Mouse (Mus musculus) CH12.LX (cell line): ENCODE measurements at regions not wholly inside any gene's neighbourhood (a gene's known extent, or its start where the extent isn't known, plus 50 kb on each side); places are given as distances from the start of the nearest gene placed in this dataset.

ENCODE experiments used
- DNase-seq: peaks from one replicate; pipeline ENCODE4 v3.0.0-alpha.2; 2013; ENCODE audit errors: extremely low read depth
- H3K27ac ChIP-seq: 2 replicates; pipeline ENCODE4 v1.5.1; 2012; ENCODE audit warnings: low read depth, mild to moderate bottlenecking, control low read depth, moderate library complexity; ENCODE audit not compliant: insufficient read depth
- H3K27me3 ChIP-seq: replicated peaks from 2 replicates; pipeline ENCODE3; 2012; ENCODE audit warnings: inconsistent platforms
- H3K36me3 ChIP-seq, 2 experiments: replicated peaks in 1 of 2; 2 replicates each; pipeline versions ENCODE3 to v1.6.1; 2012; ENCODE audit warnings: inconsistent platforms in 1 of 2, low read length in 1 of 2, mild to moderate bottlenecking in 1 of 2, mixed read lengths in 1 of 2, moderate library complexity in 1 of 2; ENCODE audit not compliant: control insufficient read depth in 1 of 2, insufficient read depth in 1 of 2
- H3K4me1 ChIP-seq, 2 experiments: 2 replicates each; pipeline ENCODE4 v1.6.1; 2012; ENCODE audit warnings: inconsistent platforms in 1 of 2, moderate library complexity in 1 of 2; ENCODE audit not compliant: insufficient read depth in 2 of 2, control insufficient read depth in 1 of 2
- H3K4me2 ChIP-seq: 2 replicates; pipeline ENCODE4 v1.6.1; 2012; ENCODE audit warnings: low read depth, mild to moderate bottlenecking, control low read depth; ENCODE audit not compliant: poor library complexity, insufficient read depth, severe bottlenecking
- H3K4me3 ChIP-seq, 3 experiments: fragments of 150-350 bp in 1 of 3; sonication (generic) in 1 of 3; replicated peaks in 1 of 3; 2 replicates each; pipeline versions ENCODE3 to v1.5.1; 2011 to 2012; ENCODE audit warnings: low read depth in 2 of 3, low read length in 2 of 3, mild to moderate bottlenecking in 2 of 3, moderate library complexity in 2 of 3, control low read depth in 1 of 3, improper control_type of control experiment in 1 of 3, inconsistent platforms in 1 of 3, mixed read lengths in 1 of 3; ENCODE audit not compliant: poor library complexity in 1 of 3
- H3K79me2 ChIP-seq: replicated peaks from 2 replicates; pipeline ENCODE4 v1.6.1; 2012; ENCODE audit warnings: mild to moderate bottlenecking, moderate library complexity; ENCODE audit not compliant: control insufficient read depth, poor library complexity, insufficient read depth, severe bottlenecking; ENCODE audit errors: extremely low read depth
- H3K9ac ChIP-seq: 2 replicates; pipeline ENCODE4 v1.6.1; 2012; ENCODE audit warnings: low read depth, mild to moderate bottlenecking, control low read depth, moderate library complexity; ENCODE audit not compliant: insufficient read depth
- H3K9me3 ChIP-seq: replicated peaks from 2 replicates; pipeline ENCODE3; 2012; ENCODE audit warnings: low read length, inconsistent platforms, mixed read lengths
- CHD1 ChIP-seq: IDR thresholded peaks from 2 replicates; pipeline ENCODE4 v1.6.1; 2012; ENCODE audit warnings: low read depth, low read length, improper control_type of control experiment, inconsistent platforms
- CHD2 ChIP-seq: IDR thresholded peaks from 2 replicates; pipeline ENCODE4 v1.6.1; 2011; ENCODE audit warnings: low read length, improper control_type of control experiment
- ELF1 ChIP-seq: IDR thresholded peaks from 2 replicates; pipeline ENCODE4 v1.6.1; 2014; ENCODE audit warnings: low read depth, mild to moderate bottlenecking, inconsistent platforms, low read length, improper control_type of control experiment
- EP300 ChIP-seq: IDR thresholded peaks from 2 replicates; pipeline ENCODE4 v1.6.1; 2011; ENCODE audit warnings: low read length, improper control_type of control experiment
- GABPA ChIP-seq: IDR thresholded peaks from 2 replicates; pipeline ENCODE4 v1.6.1; 2012; ENCODE audit warnings: low read depth, low read length, improper control_type of control experiment, inconsistent platforms; ENCODE audit not compliant: insufficient replicate concordance
- IRF4 ChIP-seq: IDR thresholded peaks from 2 replicates; pipeline ENCODE4 v1.6.1; 2014; ENCODE audit warnings: low read depth, mild to moderate bottlenecking, inconsistent platforms, low read length, improper control_type of control experiment
- JUND ChIP-seq: conservative IDR thresholded peaks from 2 replicates; pipeline ENCODE4 v1.6.1; 2011; ENCODE audit warnings: low read depth, low read length, improper control_type of control experiment
- KAT2A ChIP-seq: IDR thresholded peaks from 2 replicates; pipeline ENCODE4 v1.6.1; 2012; ENCODE audit warnings: low read length, improper control_type of control experiment, inconsistent platforms; ENCODE audit not compliant: insufficient replicate concordance
- MAFK ChIP-seq: IDR thresholded peaks from 2 replicates; pipeline ENCODE4 v1.6.1; 2011; ENCODE audit warnings: low read length, improper control_type of control experiment; ENCODE audit not compliant: insufficient replicate concordance
- MAX ChIP-seq: IDR thresholded peaks from 2 replicates; pipeline ENCODE4 v1.6.1; 2011; ENCODE audit warnings: low read length, improper control_type of control experiment
- MAZ ChIP-seq: IDR thresholded peaks from 2 replicates; pipeline ENCODE4 v1.6.1; 2012; ENCODE audit warnings: low read depth, mild to moderate bottlenecking, inconsistent platforms, low read length, improper control_type of control experiment, moderate library complexity
- MEF2A ChIP-seq: IDR thresholded peaks from 2 replicates; pipeline ENCODE4 v1.6.1; 2014; ENCODE audit warnings: low read depth, mild to moderate bottlenecking, inconsistent platforms, low read length, improper control_type of control experiment, borderline replicate concordance
- MXI1 ChIP-seq: IDR thresholded peaks from 2 replicates; pipeline ENCODE4 v1.6.1; 2011; ENCODE audit warnings: mild to moderate bottlenecking, low read depth, low read length, improper control_type of control experiment
- MYC ChIP-seq: IDR thresholded peaks from 2 replicates; pipeline ENCODE4 v1.6.1; 2011; ENCODE audit warnings: low read depth, mild to moderate bottlenecking, improper control_type of control experiment, low read length
- NELFE ChIP-seq: IDR thresholded peaks from 2 replicates; pipeline ENCODE4 v1.6.1; 2011; ENCODE audit warnings: low read depth, low read length, improper control_type of control experiment
- NRF1 ChIP-seq: IDR thresholded peaks from 2 replicates; pipeline ENCODE4 v1.6.1; 2014; ENCODE audit warnings: low read depth, mild to moderate bottlenecking, inconsistent platforms, low read length, improper control_type of control experiment, moderate library complexity
- PAX5 ChIP-seq: IDR thresholded peaks from 2 replicates; pipeline ENCODE4 v1.6.1; 2012; ENCODE audit warnings: low read length, inconsistent platforms, mixed read lengths
- POLR2A ChIP-seq: IDR thresholded peaks from 2 replicates; pipeline ENCODE4 v1.6.1; 2011; ENCODE audit warnings: low read depth, mild to moderate bottlenecking, improper control_type of control experiment, low read length
- RAD21 ChIP-seq: IDR thresholded peaks from 2 replicates; pipeline ENCODE4 v1.6.1; 2011; ENCODE audit warnings: low read depth, mild to moderate bottlenecking, low read length, improper control_type of control experiment, moderate library complexity
- RCOR1 ChIP-seq: conservative IDR thresholded peaks from 2 replicates; pipeline ENCODE4 v1.6.1; 2012; ENCODE audit warnings: low read depth, mild to moderate bottlenecking, inconsistent platforms, low read length, improper control_type of control experiment
- SMC3 ChIP-seq: IDR thresholded peaks from 2 replicates; pipeline ENCODE4 v1.6.1; 2011; ENCODE audit warnings: low read depth, low read length, improper control_type of control experiment
- TBP ChIP-seq: conservative IDR thresholded peaks from 2 replicates; pipeline ENCODE4 v1.6.1; 2011; ENCODE audit warnings: low read depth, low read length, improper control_type of control experiment
- TCF12 ChIP-seq: IDR thresholded peaks from 2 replicates; pipeline ENCODE4 v1.6.1; 2014; ENCODE audit warnings: low read depth, mild to moderate bottlenecking, inconsistent platforms, low read length, improper control_type of control experiment
- UBTF ChIP-seq: IDR thresholded peaks from 2 replicates; pipeline ENCODE4 v1.6.1; 2012; ENCODE audit warnings: low read depth, mild to moderate bottlenecking, inconsistent platforms, low read length, improper control_type of control experiment, moderate library complexity
- ZKSCAN1 ChIP-seq: IDR thresholded peaks from 2 replicates; pipeline ENCODE4 v1.6.1; 2012; ENCODE audit warnings: low read depth, inconsistent platforms, low read length, improper control_type of control experiment, borderline replicate concordance
- ZNF384 ChIP-seq: IDR thresholded peaks from 2 replicates; pipeline ENCODE4 v1.6.1; 2012; ENCODE audit warnings: low read depth, low read length, improper control_type of control experiment, inconsistent platforms
- dilution Hi-C: fragments of 300-500 bp; cut with MboI; formaldehyde crosslinking; loops from 2 replicates; pipeline ENCODE4 v1.14.3; 2020; ENCODE audit warnings: low sequenced_read_pairs; ENCODE audit not compliant: extremely low pct_unique_long_range_greater_than_20kb, extremely low pct_ligation_motif_present
- in situ Hi-C: fragments of 300-500 bp; cut with MboI; formaldehyde crosslinking; loops from 3 replicates; pipeline ENCODE4 v1.14.3; 2019; ENCODE audit warnings: low sequenced_read_pairs, low pct_ligation_motif_present, low pct_unique_long_range_greater_than_20kb, mixed read lengths

DNA sequence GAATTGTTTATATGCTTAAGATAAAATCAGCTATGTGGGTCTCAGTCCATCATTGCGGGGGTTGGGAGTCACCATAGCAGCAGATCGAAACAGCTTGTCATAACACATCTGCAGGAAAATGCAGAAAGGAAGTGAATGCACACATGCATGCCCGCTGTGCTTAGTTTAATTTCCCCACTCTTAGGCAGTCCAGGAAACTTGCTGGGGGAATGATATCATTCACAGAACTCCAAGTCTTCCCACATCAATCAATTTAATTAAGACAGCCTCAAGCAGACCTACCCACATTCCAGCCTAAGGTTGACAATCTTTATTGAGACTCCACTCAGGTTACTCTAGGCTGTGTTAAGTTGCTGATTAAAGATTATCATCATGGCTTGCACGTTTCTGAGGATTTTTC, 700.2 kb downstream of the Iqcm start:
- dilution Hi-C loops (no loop called here), in situ Hi-C loops (no loop called here)
- Histone ChIP-seq H3K27ac (no peak overlapping the region), H3K36me3 (no peaks in the 10 kb centered on the region), H3K9ac (no peak overlapping the region), H3K4me1 (no peaks in the 10 kb centered on the region), H3K79me2 (no peaks in the 10 kb centered on the region), H3K27me3 (no peaks in the 10 kb centered on the region), H3K4me3 (no peak overlapping the region), H3K4me2 (no peak overlapping the region), H3K9me3 (peaks cover 16% of the 10 kb centered on the region)
- no peak for DNase-seq
- TF ChIP-seq NELFE (no peak), ELF1 (no peak), PAX5 (no peak), RAD21 (no peak), IRF4 (no peak), ZNF384 (no peak), MAFK (no peak), CHD1 (no peak), CHD2 (no peak), RCOR1 (no peak), POLR2A (no peak), MAX (no peak)

- TF ChIP-seq RAD21 (no peak), POLR2A (no peak), ZNF384 (no peak), PAX5 (no peak), TBP (no peak), MAZ (no peak), ELF1 (no peak), UBTF (no peak), EP300 (no peak), MEF2A (no peak), MYC (no peak), MXI1 (no peak), ZKSCAN1 (no peak), NELFE (no peak), KAT2A (no peak), GABPA (no peak), JUND (no peak), SMC3 (no peak), NRF1 (no peak), TCF12 (no peak)
- Histone ChIP-seq H3K79me2 (no peaks in the 10 kb centered on the region), H3K36me3 (no peaks in the 10 kb centered on the region), H3K9ac (no peak overlapping the region), H3K4me1 (no peaks in the 10 kb centered on the region), H3K27ac (no peak overlapping the region), H3K27me3 (no peaks in the 10 kb centered on the region), H3K4me2 (no peak overlapping the region), H3K9me3 (peaks cover 27% of the 10 kb centered on the region), H3K4me3 (no peak overlapping the region)
- DNase-seq: no peak
- dilution Hi-C loops: no loop called here
- in situ Hi-C loops: no loop called here
Measured at GRCm38 (mm10) chr8:76182520-76182919, 716.7 kb upstream of the Nr3c2 start.
